Mouse (Mus musculus): ENCODE measurements at regions not wholly inside any gene's neighbourhood (a gene's known extent, or its start where the extent isn't known, plus 50 kb on each side); places are given as distances from the start of the nearest gene placed in this dataset.
A peak's percentile ranks its signal among the peaks of the same experiment; 100 is the strongest.

DNA sequence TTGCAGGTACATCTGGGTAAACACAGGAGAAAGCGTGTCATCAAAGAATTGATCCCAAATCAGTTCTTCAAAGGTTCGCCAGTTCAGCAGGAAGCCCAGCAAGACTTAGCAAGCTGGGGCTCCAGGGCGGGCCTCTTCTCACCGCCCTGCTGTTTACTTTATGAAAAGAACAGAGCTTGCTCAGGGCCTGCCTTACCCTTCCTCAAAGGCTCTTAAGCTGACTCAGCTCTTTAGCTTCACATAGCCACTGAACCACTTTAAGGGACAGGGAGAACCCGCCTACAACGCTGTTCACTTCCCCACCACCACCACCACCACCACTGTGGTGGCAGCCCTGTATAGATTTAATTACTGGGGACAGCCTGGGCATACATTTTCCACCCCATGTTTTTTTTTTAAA, 148.5 kb downstream of the Clic5 start:
- DNase-seq (ENCODE audit: low read depth, low spot score) = peak; percentile 4

DNA sequence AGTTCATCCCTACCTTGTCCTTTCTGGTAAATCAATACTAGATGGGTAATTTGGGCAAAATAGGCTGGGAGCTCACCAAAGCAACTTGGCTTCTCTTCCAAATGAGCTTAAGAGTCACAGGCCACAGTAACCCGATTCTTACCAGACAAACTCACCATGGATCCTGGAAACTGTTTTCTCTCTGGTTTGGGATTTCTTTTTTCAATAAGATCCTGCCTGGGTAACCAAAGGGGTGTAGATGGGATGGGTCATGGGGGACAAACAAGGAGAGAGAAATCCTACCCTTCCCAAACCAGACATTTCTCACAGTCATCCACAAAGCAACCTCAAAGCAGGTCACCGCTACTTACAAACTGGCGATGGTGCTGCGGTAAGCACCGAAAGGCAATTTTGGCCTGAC, 148.9 kb downstream of the Clic5 start:
- no peak for DNase-seq (ENCODE audit: low read depth, low spot score)

DNA sequence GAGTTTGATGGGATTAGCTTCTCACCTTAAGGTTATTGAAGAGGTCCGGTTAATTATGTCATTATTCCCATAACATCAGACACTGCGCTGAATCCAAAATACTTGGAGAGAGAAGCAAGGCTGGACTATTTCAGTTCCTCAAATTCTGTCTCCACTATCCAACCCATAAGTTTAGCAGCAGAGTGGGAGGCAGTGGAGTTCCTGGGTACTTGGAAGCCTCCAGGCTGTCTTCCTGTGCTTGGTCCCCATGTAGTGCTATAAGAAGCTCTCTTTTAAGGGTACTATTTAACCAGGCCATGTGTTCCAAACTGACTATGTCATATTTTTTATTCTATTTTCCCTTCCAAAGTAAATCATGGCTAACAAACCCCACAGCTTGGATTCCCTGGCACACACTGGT, 156.2 kb downstream of the Clic5 start:
- DNase-seq (ENCODE audit: low read depth, low spot score) = no peak

DNA sequence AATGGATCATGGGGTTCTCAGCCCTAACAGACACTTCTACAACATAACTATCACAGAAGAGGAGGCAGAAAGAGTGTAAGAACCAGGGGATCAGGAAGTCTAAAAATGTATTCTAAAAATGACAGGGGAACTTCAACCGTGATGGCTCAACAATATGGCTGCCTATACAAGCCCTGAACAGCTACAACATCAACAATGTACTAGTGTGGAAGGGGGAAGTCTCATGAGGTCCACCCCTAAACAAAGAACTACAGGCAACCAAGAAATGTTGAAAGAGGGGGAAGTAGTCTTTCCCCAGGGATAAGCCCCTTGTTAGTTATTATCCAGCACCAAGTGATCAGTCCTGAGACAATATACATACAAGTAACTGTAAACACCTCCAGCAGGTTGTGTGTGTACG, 157.0 kb downstream of the Clic5 start:
- no peak for DNase-seq (ENCODE audit: low read depth, low spot score)

DNA sequence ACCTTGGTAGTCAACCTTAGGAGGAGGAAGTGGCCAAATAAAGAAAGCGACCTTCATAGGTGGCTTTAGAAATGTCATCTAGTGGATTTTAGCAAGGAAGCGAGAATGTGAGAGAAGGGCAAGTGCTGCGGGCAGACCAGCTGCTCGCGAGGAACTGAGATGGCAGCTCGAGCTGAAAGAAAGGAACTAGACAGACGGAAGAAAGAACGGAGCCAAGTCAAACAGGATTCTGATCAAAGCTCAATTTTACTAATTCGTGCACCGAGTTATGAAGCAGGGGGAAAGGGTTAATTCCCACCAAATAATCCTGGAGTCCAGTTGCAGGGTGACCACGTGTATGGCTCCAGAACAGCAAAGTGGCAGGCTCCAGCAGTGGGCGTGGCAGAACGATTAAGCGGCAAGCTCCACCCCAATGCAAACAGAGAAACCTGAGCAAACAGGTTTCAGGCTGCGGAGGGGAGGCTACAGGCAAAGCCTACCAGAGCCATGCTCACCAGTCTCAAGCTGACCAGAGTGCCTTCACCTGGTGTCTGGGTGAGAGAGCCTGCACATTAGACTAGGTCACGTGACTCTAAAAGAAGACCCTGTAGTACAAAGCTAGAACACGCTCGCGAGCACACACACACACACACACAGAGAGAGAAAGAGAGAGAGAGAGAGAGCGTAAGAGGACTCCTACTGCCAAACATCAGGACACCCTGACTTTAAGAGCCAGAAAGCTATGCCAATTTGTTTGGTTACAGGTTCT, 162.0 kb downstream of the Clic5 start:
- DNase-seq (ENCODE audit: low read depth, low spot score) = peak; percentile 46

DNA sequence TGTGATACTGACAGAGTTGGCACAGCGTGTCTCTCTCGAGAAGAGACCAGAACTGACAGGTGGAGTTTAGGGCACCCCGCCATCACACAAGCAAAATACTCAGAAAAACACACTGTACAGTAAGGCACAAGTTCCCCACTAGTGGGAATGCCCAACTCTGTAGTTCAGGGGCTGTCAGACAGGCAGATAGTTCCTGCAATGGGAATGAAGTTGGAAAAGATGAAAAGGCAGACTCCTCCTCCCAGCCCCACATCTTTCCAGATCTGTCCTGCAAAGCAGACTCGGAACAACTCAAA, 162.5 kb downstream of the Clic5 start:
- no peak for DNase-seq (ENCODE audit: low read depth, low spot score)

DNA sequence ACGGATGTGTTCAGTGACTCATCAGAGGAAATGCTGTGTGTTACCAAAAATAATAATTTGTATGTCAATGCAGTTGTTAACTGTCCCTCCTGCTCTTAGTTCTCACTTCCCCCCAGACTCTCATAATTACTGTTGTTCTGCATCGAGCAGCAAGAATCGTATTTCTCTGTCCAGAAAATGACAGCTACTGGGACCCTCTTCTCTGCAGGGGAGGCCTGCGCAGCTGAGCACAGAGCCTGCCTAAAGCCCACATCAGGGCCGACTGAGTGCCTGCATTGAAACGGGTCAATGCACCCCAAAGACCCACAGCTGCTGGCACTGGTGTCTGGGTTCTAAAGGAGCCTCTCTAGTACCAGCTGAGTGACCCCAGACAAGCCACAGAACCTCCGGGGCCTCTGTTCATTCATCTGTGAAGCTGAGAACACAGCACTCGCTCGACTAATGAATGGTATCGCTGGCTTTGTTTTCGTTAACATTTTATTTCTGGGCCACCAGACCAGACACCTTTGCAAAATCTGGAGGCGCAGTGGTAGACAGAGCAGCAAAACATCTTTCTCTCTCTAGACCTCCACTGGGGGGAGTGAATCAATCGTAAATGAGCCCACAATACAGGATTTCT, 163.2 kb downstream of the Clic5 start:
- no peak for DNase-seq (ENCODE audit: low read depth, low spot score)

DNA sequence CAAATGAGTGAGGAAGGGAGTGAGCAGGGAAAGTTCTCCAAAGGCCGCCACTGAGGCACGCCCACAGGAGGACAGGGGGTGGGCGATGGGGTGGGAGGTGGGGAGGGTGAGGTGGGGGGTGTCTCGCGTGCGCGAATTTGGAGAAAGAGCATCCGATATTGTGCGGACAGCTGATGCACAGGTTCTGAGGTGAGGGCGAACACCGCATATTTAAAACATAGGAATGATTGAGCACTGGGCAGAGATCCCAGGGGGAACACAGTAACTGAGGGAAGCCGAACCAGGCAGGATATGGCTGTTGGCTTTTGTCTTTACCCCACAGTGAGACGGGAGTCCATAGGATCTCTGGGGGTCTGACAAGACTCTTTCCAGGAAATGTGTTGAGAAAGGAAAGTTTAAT, 163.8 kb downstream of the Clic5 start:
- DNase-seq (ENCODE audit: low read depth, low spot score) = no peak

DNA sequence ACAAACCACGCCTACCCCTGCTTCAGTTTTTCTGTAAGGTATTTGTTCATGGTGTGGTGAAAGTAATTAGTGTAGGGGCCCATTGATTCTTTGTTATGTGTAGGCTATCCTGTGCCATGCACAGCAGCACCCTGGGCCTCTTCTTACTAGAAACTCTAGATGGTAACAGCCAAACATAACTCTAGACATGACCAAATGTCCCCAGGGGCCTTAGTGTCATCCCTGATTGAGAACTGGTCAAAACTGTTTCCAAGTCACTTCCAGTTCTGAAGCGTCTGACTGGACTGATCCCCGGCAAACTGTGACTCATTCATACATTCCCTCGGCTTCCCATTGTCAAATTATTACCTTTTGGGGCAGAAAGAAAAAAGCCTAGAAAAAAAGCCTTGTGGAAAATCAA, 174.7 kb downstream of the Clic5 start:
- DNase-seq (ENCODE audit: low read depth, low spot score) = no peak

DNA sequence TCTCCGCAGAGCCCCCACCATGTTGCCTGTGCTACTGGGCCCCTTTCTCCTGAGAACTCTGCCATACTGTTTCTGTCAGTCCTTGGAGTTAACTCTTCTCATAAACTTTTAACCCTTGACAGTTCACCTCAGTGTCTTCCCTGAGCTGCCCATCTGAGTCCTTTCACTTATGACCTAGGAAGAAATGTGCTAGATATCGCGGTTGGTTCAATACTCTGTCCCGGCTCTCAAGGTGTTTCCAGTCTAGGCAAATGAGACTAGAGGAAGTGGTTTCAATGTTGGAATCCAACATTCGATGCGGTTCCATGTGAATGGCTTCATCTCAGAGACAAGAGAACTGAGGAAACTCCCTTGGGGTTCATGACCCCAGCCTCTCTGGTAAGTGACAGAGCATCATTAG, 176.1 kb downstream of the Clic5 start:
- DNase-seq (ENCODE audit: low read depth, low spot score) = no peak

DNA sequence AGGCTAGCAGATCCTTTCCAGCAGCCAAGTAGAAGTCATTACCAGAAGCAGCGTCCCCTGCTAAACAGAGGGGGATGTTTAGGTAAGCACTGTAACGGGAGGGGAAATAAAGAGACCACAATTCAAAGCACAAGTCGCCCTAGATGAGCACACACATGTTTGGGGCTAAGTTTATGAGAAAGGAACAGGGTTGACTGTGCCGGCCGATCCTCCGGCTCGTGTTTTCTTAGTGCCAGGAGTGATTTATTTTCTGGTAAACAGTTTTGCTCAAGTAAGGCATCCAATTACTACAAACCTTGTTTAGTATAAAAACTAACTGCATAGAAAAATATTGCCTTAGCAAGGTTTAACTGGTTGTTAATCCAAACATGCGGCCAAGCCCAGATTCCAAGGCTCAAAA, 178.1 kb downstream of the Clic5 start:
- no peak for DNase-seq (ENCODE audit: low read depth, low spot score)

DNA sequence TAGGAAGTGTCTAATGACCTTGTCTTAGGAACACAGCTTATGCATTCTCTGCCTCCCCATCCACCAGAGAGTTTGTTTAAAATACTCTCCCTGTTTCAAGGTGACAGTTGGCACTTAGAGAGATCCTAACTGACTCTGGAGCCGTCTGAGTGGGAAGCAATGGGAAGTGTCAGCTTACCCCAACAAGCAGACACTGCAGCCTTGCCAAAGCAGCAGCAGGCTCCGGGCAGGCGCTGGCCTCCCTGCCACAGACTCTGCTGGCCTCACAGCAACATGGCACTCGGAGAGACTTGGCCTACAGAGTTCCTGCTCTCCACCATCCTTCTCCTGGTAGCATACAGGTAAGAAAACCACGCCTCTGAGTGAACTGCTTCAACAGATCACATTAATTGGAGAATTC, 179.2 kb downstream of the Clic5 start:
- no peak for DNase-seq (ENCODE audit: low read depth, low spot score)

DNA sequence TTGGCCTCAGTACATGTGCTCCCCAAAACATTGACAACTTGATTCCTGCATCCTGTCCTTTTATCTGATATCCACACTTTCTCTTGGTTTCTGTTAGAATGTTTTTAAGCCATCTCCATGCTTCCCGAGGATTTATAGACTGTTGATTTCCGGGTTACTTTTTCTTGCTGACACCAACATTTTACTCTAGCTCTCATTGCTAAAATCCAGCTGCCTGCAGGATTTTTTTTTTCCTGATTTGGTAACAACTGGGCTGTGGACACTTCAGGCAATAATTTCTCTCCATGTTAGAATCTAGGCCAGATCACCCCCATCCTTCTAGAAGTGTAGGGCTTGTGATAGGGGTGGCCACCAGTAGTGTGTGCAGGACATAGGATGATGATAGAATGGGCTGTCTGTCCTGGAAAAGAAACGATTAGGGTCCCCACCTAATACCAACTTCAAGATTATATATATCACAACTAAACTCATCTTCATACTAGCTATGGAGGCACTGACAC, 182.6 kb downstream of the Clic5 start:
- no peak for DNase-seq (ENCODE audit: low read depth, low spot score)

DNA sequence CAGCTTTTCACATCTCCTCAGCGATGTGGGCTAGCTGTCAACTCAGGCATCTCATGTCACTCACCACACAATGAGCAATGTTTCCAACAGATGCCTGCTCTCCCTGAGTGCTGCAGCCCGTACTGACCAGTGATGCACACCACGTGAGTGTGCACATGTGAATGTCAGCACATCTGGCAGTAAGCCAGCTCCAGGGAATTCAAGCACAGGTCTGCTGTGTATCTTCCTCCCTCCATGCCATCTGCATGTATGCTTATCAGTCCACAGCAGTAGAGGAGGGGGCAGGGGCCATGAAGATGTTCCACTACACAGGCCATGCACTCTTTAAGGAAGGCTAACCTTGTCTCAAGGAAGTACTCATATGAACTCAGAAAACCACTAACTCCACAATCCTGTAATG, 183.2 kb downstream of the Clic5 start:
- DNase-seq (ENCODE audit: low read depth, low spot score) = no peak

DNA sequence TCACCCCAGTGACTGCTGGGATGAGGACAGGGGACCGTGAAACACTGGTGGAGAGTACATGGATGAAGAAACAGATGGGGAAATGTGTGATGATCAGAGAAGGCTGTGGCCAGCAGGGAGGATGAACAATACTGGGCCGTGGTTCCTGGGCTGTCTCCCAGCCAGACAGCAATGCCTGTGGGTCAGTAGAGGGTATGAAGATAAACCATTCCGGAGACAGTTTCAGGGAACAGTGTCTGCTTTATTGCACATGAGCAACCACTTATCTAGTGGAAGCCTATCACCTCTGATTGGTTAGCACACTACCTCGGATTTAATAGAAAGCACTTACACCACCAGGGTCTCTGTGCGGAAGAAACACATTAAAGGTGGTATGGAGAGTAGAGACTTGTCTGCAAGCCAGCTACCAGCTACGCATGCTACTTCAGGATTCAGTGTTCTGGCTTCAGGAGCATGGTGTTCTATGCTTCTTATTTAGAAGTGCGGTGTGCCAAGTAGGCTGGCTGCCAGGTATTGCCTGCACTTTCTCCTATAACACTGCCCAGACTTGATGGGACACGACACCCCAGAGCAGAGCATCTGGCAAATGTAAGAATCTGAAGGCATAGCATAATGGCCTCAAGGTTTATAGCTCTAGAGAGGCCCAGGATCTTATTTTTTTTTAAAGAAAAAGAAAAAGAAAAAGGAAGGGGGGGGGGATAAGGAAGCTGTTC, 185.5 kb downstream of the Clic5 start:
- DNase-seq (ENCODE audit: low read depth, low spot score) = no peak

DNA sequence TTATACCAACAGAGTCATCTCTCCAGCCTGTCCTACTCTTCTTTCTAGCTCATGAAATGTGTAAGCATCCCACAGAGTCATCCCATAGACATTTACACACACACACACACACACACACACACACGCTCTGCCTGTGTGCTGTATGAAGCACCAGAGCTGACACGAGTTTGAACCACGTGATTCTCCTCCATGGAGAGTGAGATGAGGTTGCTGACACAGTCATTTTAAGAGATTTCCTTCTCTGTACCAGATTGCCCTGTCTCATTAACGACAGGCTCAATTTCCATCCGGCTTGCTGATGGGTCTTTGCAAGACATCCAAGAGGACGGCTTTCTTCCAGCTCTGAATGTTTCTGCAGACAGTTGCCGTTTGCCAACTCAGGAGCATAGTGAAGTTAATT, 190.0 kb downstream of the Clic5 start:
- no peak for DNase-seq (ENCODE audit: low read depth, low spot score)

DNA sequence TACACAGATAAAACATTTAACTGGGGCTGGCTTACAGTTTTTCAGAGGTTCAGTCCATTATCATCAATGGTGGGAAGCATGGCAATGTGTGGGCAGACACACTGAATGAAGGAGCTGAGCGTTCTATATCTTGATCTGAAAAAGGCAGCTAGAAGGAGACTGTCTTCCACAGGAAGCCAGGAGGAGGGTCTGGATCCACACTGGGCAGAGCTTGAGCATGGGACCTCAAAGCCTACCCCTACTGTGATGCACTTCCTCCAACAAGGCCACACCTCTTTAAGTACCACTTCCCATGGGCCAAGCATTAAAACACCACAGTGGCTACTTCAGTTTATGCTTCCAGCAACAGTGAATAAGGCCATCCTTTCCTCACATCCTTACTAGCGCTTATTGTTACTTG, 200.5 kb downstream of the Clic5 start:
- peak; percentile 5 for DNase-seq (ENCODE audit: low read depth, low spot score)

DNA sequence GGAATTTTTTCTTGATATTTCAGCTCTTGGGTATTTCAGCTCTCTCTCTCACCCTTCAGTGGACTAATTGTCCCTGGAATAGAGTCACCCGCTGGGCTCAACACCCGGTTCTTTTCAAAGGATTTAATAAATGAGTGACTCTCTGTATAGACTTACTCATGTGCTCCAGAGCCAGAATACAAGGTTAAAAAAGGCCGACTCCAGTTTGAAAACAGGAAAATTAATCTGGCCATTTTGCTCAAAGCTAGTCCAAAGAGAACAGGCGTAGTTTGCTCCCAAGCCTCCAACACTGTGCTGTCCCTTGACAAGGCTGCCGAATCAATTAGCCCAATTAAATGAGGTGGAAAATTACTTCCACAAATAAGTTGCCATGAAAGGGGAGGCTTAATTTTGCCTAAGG, 209.4 kb downstream of the Clic5 start:
- DNase-seq (ENCODE audit: low read depth, low spot score) = no peak

DNA sequence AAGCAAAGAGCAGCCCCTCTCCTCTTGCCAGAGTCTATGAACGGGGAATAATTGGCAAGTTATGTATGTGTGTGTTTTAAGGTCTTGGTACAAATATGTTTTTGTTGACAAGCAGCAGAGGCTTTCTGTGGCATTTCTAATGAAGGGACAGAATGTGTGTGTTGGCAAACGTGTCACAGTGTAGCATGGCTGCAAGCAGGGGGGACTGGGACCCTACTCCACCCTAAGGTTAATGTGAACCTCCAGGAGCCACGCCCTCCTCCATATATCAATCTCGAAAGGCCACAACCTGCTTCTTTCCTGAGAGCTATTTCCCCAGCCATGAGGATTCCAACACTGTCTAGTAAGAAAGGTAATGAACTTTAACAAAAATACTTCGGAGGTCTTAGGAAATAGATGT, 209.8 kb downstream of the Clic5 start:
- DNase-seq (ENCODE audit: low read depth, low spot score) = no peak

DNA sequence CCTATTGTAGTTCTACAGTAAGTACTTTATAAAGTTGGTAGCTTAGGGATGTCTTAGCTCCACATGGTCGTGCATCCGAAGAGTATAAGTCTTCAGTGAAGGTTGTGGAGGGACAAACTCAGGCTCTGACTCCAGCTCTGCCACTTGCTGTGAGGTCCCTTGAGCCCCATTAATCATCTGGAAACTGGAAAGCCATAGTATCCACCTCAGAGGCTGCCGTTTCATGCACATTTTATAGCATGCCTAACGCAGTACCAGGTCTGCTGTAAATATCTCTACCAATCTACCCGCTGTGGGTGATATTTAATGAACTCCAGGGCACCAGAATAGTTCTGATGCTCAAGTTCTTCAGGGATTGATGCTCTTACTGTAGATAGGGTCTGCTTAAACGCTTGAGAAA, 216.5 kb downstream of the Clic5 start:
- DNase-seq (ENCODE audit: low read depth, low spot score) = no peak

DNA sequence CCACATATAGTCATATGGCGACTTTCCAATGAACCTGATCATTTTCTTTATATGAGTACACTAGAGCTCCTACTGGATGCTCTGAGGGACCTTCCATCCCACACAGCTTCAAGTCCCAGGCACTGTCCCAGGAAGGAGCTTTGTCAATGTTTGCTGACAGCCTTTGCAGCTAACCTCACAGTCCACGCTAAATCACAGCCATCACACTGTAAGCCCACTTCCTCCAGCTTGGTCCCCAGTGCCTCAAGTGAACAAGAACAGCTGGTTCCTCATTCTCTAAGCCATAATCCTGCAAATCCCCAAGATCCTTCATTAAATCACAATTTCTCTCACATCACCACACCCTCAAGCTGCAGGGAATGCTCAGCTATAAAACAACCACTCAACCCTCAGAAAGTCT, 222.6 kb downstream of the Clic5 start:
- DNase-seq (ENCODE audit: low read depth, low spot score) = no peak

DNA sequence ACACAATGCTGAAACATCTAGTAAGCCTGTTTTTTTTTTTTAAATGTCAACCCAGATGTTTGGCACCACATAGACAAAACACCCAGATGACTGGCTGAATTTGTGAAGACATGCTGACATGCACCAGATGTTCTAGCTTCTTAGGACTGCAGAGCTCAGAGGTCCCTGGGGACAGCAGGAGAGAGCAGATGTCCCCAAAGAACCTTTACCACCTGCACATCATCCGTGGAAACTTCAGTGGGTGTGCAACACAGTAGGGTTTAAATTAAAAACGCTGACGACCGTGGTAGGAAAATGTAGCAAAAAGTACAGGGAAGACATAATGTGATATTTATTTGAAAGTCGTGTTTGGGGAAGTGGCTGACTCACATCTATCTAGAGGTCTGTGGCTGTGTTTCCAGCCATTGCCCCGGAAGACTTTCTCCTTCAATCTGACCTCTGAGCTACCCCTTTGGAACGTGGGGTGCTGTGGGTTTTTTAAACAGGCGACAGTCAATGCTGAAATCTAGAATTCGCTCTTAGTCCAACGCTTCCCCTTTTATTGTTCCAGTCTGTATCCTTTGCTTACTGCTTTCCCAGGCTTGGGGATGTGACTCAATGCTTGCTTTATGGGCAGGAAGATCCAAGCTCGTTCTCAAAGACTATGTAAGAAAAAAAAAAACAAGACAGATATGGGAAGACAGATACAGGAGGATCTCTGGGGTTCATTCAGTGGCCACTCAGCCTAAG, 230.5 kb downstream of the Clic5 start:
- DNase-seq (ENCODE audit: low read depth, low spot score) = no peak

DNA sequence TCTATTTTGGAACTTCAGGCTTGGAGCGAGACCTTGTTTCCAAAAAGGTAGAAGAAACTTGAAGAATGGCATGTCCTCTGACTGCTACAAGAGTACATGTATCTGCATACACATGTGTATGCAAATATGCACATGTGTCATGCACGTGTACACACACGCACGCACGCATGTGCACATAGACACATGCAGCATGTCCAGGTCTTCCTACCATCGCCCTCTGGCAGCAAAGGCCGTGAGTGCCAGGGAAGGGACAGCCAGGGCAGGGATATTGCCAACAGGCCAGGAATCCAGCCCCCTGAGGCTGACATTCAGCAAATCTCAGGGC, 231.0 kb downstream of the Clic5 start:
- no peak for DNase-seq (ENCODE audit: low read depth, low spot score)

All from R1 (cell line).